Mouse (Mus musculus): Measurements from ENCODE around the gene Ctcfl.

GRCm38 (mm10) chr2:173163380-173163779 is 44.1 kb upstream of the Ctcfl start:
- no peak for TF ChIP-seq CTCF (IDR thresholded peaks at IDR 0.05; ENCODE audit: low read depth)
- no peak for TF ChIP-seq EP300 (optimal IDR thresholded peaks at IDR 0.05)
